Mouse (Mus musculus) stomach, postnatal 0 days (tissue): Measurements from ENCODE around the gene Samhd1. TPM values are rescaled to one million over a fixed set of nuclear protein-coding genes. Genes with fewer than 3 reads are reported as not detected.
A peak's percentile ranks its signal among the peaks of the same experiment; 100 is the strongest.

Experiments used
- ATAC-seq: fragments of 200-750 bp; cut with Nextera tagmentation; 2 replicates; pipeline ENCODE4 v1.8.0; 2017; ENCODE audit not compliant: low FRiP score, low TSS enrichment
- DNase-seq: peaks from one replicate; pipeline ENCODE4 v3.0.0-alpha.2; 2016; ENCODE audit warnings: low spot score
- H3K27ac ChIP-seq: fragments of 300-500 bp; sonication (generic); replicated peaks from 2 replicates; pipeline ENCODE4 v1.5.1; 2014; ENCODE audit warnings: mild to moderate bottlenecking, control low read depth
- H3K27me3 ChIP-seq: fragments of 300-500 bp; sonication (generic); 2 replicates; pipeline ENCODE4 v1.6.1; 2014; ENCODE audit warnings: low read length; ENCODE audit not compliant: control insufficient read depth, insufficient read depth
- H3K36me3 ChIP-seq: fragments of 300-500 bp; sonication (generic); 2 replicates; pipeline ENCODE4 v1.6.1; 2014; ENCODE audit warnings: low read length, mixed read lengths; ENCODE audit not compliant: control insufficient read depth, insufficient read depth
- H3K4me1 ChIP-seq: fragments of 300-500 bp; sonication (generic); replicated peaks from 2 replicates; pipeline ENCODE4 v1.6.1; 2014; ENCODE audit warnings: antibody characterized with exemption; ENCODE audit not compliant: control insufficient read depth, insufficient read depth
- H3K4me2 ChIP-seq: fragments of 300-500 bp; sonication (generic); replicated peaks from 2 replicates; pipeline ENCODE4 v1.6.1; 2014; ENCODE audit warnings: low read depth, mild to moderate bottlenecking, control low read depth, moderate library complexity
- H3K4me3 ChIP-seq: fragments of 300-500 bp; sonication (generic); 2 replicates; pipeline ENCODE4 v1.5.1; 2014; ENCODE audit warnings: low read depth, low read length, control low read depth
- H3K9ac ChIP-seq: fragments of 300-500 bp; sonication (generic); 2 replicates; pipeline ENCODE4 v1.6.1; 2014; ENCODE audit warnings: mild to moderate bottlenecking, low read length, control low read depth, mixed read lengths
- H3K9me3 ChIP-seq: fragments of 300-500 bp; sonication (generic); 2 replicates; pipeline ENCODE4 v1.6.1; 2016; ENCODE audit warnings: low read length; ENCODE audit not compliant: control insufficient read depth
- CTCF ChIP-seq: IDR thresholded peaks from 2 replicates; pipeline ENCODE4 v1.5.1; 2016; ENCODE audit warnings: antibody characterized with exemption, low read depth, mild to moderate bottlenecking, moderate library complexity
- EP300 ChIP-seq: optimal IDR thresholded peaks from 2 replicates; pipeline ENCODE3; 2016; ENCODE audit warnings: antibody characterized with exemption
- WGBS: fragments of 180-500 bp; shearing (Covaris S2); extraction: QIAGEN DNeasy Blood & Tissue Kit; methylation state at CpG from one replicate; pipeline ENCODE4 v1.1.7; 2014; 5-methylcytosine and 5-hydroxymethylcytosine counted together
- polyA plus RNA-seq: library from polyadenylated mRNA; unstranded; fragments of >200 nt; fragmentation: Nextera tagmentation; extraction: Ambion mirVana; gene quantifications from 2 replicates; pipeline ENCODE4 v1.2.1, GENCODE M21; 2015

Gene Samhd1
- polyA plus RNA-seq, 1 experiment from 2014 or later = 17.4 TPM

DNA sequence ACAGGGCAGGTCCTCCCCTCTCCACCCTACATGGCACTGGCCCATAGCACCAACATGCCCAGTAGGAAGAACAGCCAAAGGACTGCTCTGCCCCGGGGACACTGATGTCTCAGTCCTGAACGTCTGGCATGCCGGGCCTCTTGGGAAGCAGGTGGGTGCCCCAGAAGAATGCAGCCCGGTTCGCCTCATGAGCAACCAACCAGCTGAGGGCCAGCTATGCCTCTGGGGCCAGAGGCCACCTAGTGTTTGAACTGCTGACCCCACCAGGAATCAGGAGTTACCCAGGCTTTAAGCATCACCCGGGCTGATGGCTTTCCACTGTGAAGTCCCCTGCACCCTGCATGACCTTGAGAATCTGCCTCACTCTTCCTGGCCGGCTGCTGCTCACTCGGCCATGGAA lies 82.6 kb downstream of the Samhd1 start:
- Histone ChIP-seq H3K4me1 (no peaks in the 10 kb centered on the region), H3K9me3 (no peaks in the 10 kb centered on the region), H3K4me3 (no peak overlapping the region), H3K9ac (no peak overlapping the region), H3K27me3 (no peaks in the 10 kb centered on the region), H3K27ac (no peak overlapping the region), H3K36me3 (peaks cover 16% of the 10 kb centered on the region), H3K4me2 (no peak overlapping the region)
- 79% methylated on average over 8 of the region's 8 CpGs for WGBS
- no peak for ATAC-seq
- DNase-seq = no peak
- TF ChIP-seq CTCF (no peak), EP300 (no peak)

GRCm38 (mm10) chr2:157049831-157050243 lies 85.2 kb downstream of the Samhd1 start:
- 60% methylated on average over 8 of the region's 8 CpGs for WGBS
- Histone ChIP-seq H3K27ac (0 out of 2 replicates have a peak overlapping the region, but pooled peaks have one; percentile 0), H3K9ac (no peak overlapping the region), H3K9me3 (no peaks in the 10 kb centered on the region), H3K4me3 (no peak overlapping the region), H3K4me2 (no peak overlapping the region), H3K27me3 (no peaks in the 10 kb centered on the region), H3K4me1 (no peaks in the 10 kb centered on the region), H3K36me3 (peaks cover 14% of the 10 kb centered on the region)
- no peak for ATAC-seq
- DNase-seq = no peak
- TF ChIP-seq EP300 = no peak
- no peak for TF ChIP-seq CTCF

- no peak overlapping the region for H3K4me2 ChIP-seq
- ATAC-seq (no peak), DNase-seq (no peak)
- TF ChIP-seq EP300 = no peak
- TF ChIP-seq CTCF = no peak
- no peaks in the 10 kb centered on the region for H3K9me3 ChIP-seq
- no peak overlapping the region for H3K4me3 ChIP-seq
- WGBS = 81% methylated on average over 13 of the region's 13 CpGs
- H3K4me1 ChIP-seq = no peaks in the 10 kb centered on the region
- no peak overlapping the region for H3K9ac ChIP-seq
- H3K27ac ChIP-seq = no peak overlapping the region
- peaks cover 14% of the 10 kb centered on the region for H3K36me3 ChIP-seq
- no peaks in the 10 kb centered on the region for H3K27me3 ChIP-seq
These were observed 86.5 kb downstream of the Samhd1 start for GRCm38 (mm10) chr2:157048395-157049181.

Other genes with a start within 250 kb of the Samhd1 start
- 0.10 and 0.17 TPM in 2 replicates for gene Sla2, start 248.1 kb downstream of the Samhd1 start, polyA plus RNA-seq
- gene Ndrg3, start 143.2 kb downstream of the Samhd1 start, polyA plus RNA-seq = 21.1 and 22.4 TPM in 2 replicates
- gene Dsn1, start 128.1 kb downstream of the Samhd1 start, polyA plus RNA-seq = 7.9 and 8.6 TPM in 2 replicates
- 0.65 and 0.86 TPM in 2 replicates for gene Soga1, start 56.0 kb downstream of the Samhd1 start, polyA plus RNA-seq
- not detected in 2 replicates for gene Tldc2, start 48.2 kb downstream of the Samhd1 start, polyA plus RNA-seq
- gene Rbl1, start 69.3 kb upstream of the Samhd1 start, polyA plus RNA-seq = 9.1 and 10.2 TPM in 2 replicates
- 178 and 192 TPM in 2 replicates for gene Rpn2, start 143.8 kb upstream of the Samhd1 start, polyA plus RNA-seq
- gene Mroh8, start 144.3 kb upstream of the Samhd1 start, polyA plus RNA-seq = 0.17 and 0.22 TPM in 2 replicates
- gene Ghrh, start 212.2 kb upstream of the Samhd1 start, polyA plus RNA-seq = 0.49 and 0.51 TPM in 2 replicates
- 68.8 and 68.9 TPM in 2 replicates for gene Manbal, start 232.3 kb upstream of the Samhd1 start, polyA plus RNA-seq